Mouse (Mus musculus) lung, adult 2 months (tissue): ENCODE measurements around the gene Rab6a.

Source experiments
- CTCF ChIP-seq: fragments of 200-500 bp; IDR thresholded peaks from 2 replicates; pipeline ENCODE4 v1.5.1; 2011; ENCODE audit warnings: mild to moderate bottlenecking, low read length, control low read depth; ENCODE audit not compliant: insufficient read depth
- POLR2A ChIP-seq: fragments of 200-500 bp; IDR thresholded peaks from 2 replicates; pipeline ENCODE4 v1.6.1; 2011; ENCODE audit warnings: low read depth, mild to moderate bottlenecking, control low read depth, low read length, borderline replicate concordance; ENCODE audit errors: extremely low read depth

DNA sequence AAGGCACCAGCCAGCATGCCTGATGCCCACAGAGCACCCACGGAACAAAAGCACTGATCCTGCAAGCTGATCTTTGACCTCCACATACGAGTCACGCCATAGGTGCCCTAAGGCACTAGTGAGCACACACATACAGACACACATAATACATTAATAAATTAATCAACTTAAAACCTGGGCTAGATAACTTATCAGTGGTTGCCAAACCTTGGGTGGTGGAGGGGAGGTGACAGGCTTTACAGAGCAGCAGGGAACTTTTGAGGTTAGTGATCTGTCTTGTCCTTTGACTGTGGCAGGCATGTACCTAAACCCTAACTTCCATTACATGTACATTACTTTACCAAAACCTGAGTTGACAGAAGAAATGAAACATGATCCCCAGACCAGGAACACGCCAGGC, 47.9 kb upstream of the Rab6a start:
- no peak for TF ChIP-seq CTCF
- TF ChIP-seq POLR2A: no peak
